Mouse (Mus musculus): Measurements from ENCODE around the gene Vwce. TPM values are rescaled to one million over a fixed set of nuclear protein-coding genes. Genes with fewer than 3 reads are reported as not detected.

Gene Vwce
- polyA plus RNA-seq, 1 experiment from 2014 or later: 2.3 TPM

- WGBS: 80% methylated on average over 10 of the region's 10 CpGs
These were observed 60.1 kb downstream of the Vwce start for GRCm38 (mm10) chr19:10693926-10694682.

GRCm38 (mm10) chr19:10695801-10696200 lies 61.8 kb downstream of the Vwce start:
- WGBS: 62% methylated on average over 7 of the region's 7 CpGs
- Histone ChIP-seq H3K27me3 (replicated peaks) (no peaks in the 10 kb centered on the region), H3K27ac (peak overlapping the region; percentile 40; the same call in 1 of the 2 replicates), H3K9me3 (no peaks in the 10 kb centered on the region), H3K36me3 (no peaks in the 10 kb centered on the region), H3K4me3 (replicated peaks) (no peak overlapping the region), H3K4me1 (peaks cover 65% of the 10 kb centered on the region), H3K4me2 (no peak overlapping the region), H3K9ac (no peak overlapping the region)
- no peak for ATAC-seq (ENCODE audit: insufficient read depth, low FRiP score, low read depth)

More at GRCm38 (mm10) chr19:10693926-10694682, 60.1 kb downstream of the Vwce start:
- Histone ChIP-seq H3K9ac (no peak overlapping the region), H3K9me3 (no peaks in the 10 kb centered on the region), H3K27ac (no peak overlapping the region), H3K27me3 (replicated peaks) (no peaks in the 10 kb centered on the region), H3K4me3 (replicated peaks) (no peak overlapping the region), H3K36me3 (no peaks in the 10 kb centered on the region), H3K4me1 (peaks cover 70% of the 10 kb centered on the region), H3K4me2 (no peak overlapping the region)
- no peak for ATAC-seq (ENCODE audit: insufficient read depth, low FRiP score, low read depth)

GRCm38 (mm10) chr19:10698131-10698991 lies 64.3 kb downstream of the Vwce start:
- Histone ChIP-seq H3K4me2 (no peak overlapping the region), H3K9ac (no peak overlapping the region), H3K9me3 (no peaks in the 10 kb centered on the region), H3K27me3 (replicated peaks) (no peaks in the 10 kb centered on the region), H3K36me3 (no peaks in the 10 kb centered on the region), H3K4me3 (replicated peaks) (no peak overlapping the region), H3K27ac (peak overlapping the region; percentile 83), H3K4me1 (peaks cover 57% of the 10 kb centered on the region)
- WGBS: 77% methylated on average over 9 of the region's 9 CpGs
- no peak for ATAC-seq (ENCODE audit: insufficient read depth, low FRiP score, low read depth)

DNA sequence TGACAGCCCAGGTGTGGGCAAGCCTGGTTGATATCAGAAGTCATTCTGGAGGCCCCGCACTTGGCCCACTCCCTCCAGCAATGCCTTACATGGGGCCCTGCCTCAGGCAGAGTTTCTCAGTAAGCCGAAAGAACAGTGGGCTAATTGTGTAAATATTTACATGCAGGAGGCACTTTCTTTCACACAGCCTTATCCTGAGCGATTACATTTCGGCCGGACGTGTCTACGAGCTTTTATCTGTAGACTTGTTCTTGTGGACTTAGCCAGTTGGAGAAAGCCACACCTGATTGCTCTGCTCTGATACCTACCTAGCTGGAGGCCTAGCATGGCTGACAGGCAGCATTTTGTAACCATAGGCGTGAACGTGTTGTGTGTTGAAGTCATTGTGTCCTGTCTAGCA lies 65.8 kb downstream of the Vwce start:
- Histone ChIP-seq H3K27me3 (replicated peaks) (no peaks in the 10 kb centered on the region), H3K9ac (no peak overlapping the region), H3K9me3 (no peaks in the 10 kb centered on the region), H3K4me1 (peaks cover 56% of the 10 kb centered on the region), H3K36me3 (no peaks in the 10 kb centered on the region), H3K4me3 (replicated peaks) (no peak overlapping the region), H3K27ac (peak overlapping the region; percentile 83), H3K4me2 (peak overlapping the region; percentile 27)
- ATAC-seq (ENCODE audit: insufficient read depth, low FRiP score, low read depth): peak; percentile 87
- WGBS: 17% methylated on average over 9 of the region's 9 CpGs

GRCm38 (mm10) chr19:10701013-10701726 lies 67.2 kb downstream of the Vwce start:
- 71% methylated on average over 6 of the region's 6 CpGs for WGBS
- Histone ChIP-seq H3K9ac (no peak overlapping the region), H3K4me1 (peaks cover 45% of the 10 kb centered on the region), H3K9me3 (no peaks in the 10 kb centered on the region), H3K36me3 (no peaks in the 10 kb centered on the region), H3K27ac (peak overlapping the region; percentile 40), H3K4me3 (replicated peaks) (no peak overlapping the region), H3K27me3 (replicated peaks) (no peaks in the 10 kb centered on the region), H3K4me2 (no peak overlapping the region)
- no peak for ATAC-seq (ENCODE audit: insufficient read depth, low FRiP score, low read depth)

DNA sequence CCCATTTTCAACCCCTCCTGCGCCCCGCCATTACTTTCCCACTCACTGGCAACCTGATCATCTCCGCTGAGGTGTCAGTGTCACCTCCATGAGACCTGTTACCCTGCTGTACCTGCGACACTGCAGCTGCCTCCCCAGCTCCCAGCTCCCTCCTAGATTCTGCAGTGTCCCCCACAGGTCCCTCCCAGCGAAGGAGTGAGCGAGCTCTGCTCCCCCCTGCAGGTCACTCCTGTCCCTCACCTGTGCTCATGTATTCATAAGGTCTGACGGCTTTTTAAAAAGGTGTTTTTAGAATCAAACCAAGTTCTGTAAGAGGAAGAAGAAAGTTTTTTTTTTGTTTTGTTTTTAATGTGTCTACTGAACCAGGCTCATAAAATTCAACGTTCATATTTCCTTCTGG lies 68.1 kb downstream of the Vwce start:
- Histone ChIP-seq H3K36me3 (peaks cover 8% of the 10 kb centered on the region; the same call in 1 of the 2 replicates), H3K4me1 (peaks cover 37% of the 10 kb centered on the region), H3K9ac (no peak overlapping the region), H3K27ac (no peak overlapping the region), H3K9me3 (no peaks in the 10 kb centered on the region), H3K4me2 (no peak overlapping the region), H3K4me3 (replicated peaks) (no peak overlapping the region), H3K27me3 (replicated peaks) (no peaks in the 10 kb centered on the region)
- WGBS: 74% methylated on average over 8 of the region's 8 CpGs
- ATAC-seq (ENCODE audit: insufficient read depth, low FRiP score, low read depth): no peak

- H3K4me1 ChIP-seq: peaks cover 24% of the 10 kb centered on the region
- ATAC-seq (ENCODE audit: insufficient read depth, low FRiP score, low read depth): no peak
- H3K27me3 ChIP-seq (replicated peaks): no peaks in the 10 kb centered on the region
- no peak overlapping the region for H3K4me2 ChIP-seq
- no peak overlapping the region for H3K9ac ChIP-seq
- H3K9me3 ChIP-seq: no peaks in the 10 kb centered on the region
- 86% methylated on average over 8 of the region's 8 CpGs for WGBS
- H3K36me3 ChIP-seq: peaks cover 15% of the 10 kb centered on the region
- H3K27ac ChIP-seq: no peak overlapping the region
- no peak overlapping the region for H3K4me3 ChIP-seq (replicated peaks)
These were observed 69.5 kb downstream of the Vwce start for GRCm38 (mm10) chr19:10703470-10703869.

GRCm38 (mm10) chr19:10707087-10707875 lies 73.3 kb downstream of the Vwce start:
- 76% methylated on average over 13 of the region's 13 CpGs for WGBS
- Histone ChIP-seq H3K9me3 (no peaks in the 10 kb centered on the region), H3K4me3 (replicated peaks) (no peak overlapping the region), H3K9ac (no peak overlapping the region), H3K4me1 (peaks cover 16% of the 10 kb centered on the region), H3K27ac (no peak overlapping the region), H3K27me3 (replicated peaks) (no peaks in the 10 kb centered on the region), H3K36me3 (peaks cover 27% of the 10 kb centered on the region), H3K4me2 (no peak overlapping the region)
- ATAC-seq (ENCODE audit: insufficient read depth, low FRiP score, low read depth): no peak

DNA sequence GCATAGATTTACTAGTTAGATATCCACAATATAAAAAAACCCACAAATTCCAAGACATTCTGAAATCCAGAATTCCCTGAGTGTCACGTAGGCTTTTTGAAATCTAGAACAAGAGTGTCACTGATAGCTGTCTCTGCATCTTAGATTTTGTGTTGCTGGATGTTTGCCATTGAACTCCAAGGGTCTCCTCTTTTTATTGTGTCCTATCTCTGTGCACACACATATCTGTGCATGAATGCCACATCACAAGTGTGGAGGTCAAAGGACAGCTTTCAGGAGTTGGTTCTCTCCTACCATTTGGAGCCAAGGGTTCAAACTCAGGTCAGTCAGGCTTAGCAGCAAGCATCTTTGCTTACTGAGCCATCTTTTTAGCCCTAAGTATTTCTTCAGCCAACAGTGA lies 73.9 kb downstream of the Vwce start:
- Histone ChIP-seq H3K27me3 (replicated peaks) (no peaks in the 10 kb centered on the region), H3K4me1 (peaks cover 16% of the 10 kb centered on the region), H3K4me2 (no peak overlapping the region), H3K4me3 (replicated peaks) (no peak overlapping the region), H3K9me3 (no peaks in the 10 kb centered on the region), H3K27ac (no peak overlapping the region), H3K9ac (no peak overlapping the region), H3K36me3 (peaks cover 33% of the 10 kb centered on the region)
- 89% methylated on average over 1 of the region's 1 CpGs for WGBS
- no peak for ATAC-seq (ENCODE audit: insufficient read depth, low FRiP score, low read depth)

GRCm38 (mm10) chr19:10708900-10709299 lies 74.9 kb downstream of the Vwce start:
- WGBS: 86% methylated on average over 6 of the region's 6 CpGs
- Histone ChIP-seq H3K4me1 (peaks cover 13% of the 10 kb centered on the region), H3K9me3 (no peaks in the 10 kb centered on the region), H3K4me2 (no peak overlapping the region), H3K27me3 (replicated peaks) (no peaks in the 10 kb centered on the region), H3K27ac (peak overlapping the region; percentile 27; the same call in 1 of the 2 replicates), H3K4me3 (replicated peaks) (no peak overlapping the region), H3K36me3 (peaks cover 42% of the 10 kb centered on the region), H3K9ac (no peak overlapping the region)
- no peak for ATAC-seq (ENCODE audit: insufficient read depth, low FRiP score, low read depth)

Measured in stomach, embryonic 15.5 days (tissue).